Mouse (Mus musculus) embryonic facial prominence, embryonic 13.5 days (tissue): Measurements from ENCODE around the gene Mmp9. TPM values are rescaled to one million over a fixed set of nuclear protein-coding genes. Genes with fewer than 3 reads are reported as not detected.

Experiments
- ATAC-seq: fragments of 200-750 bp; cut with Nextera tagmentation; 2 replicates; pipeline ENCODE4 v1.8.0; 2017; ENCODE audit warnings: low read depth; ENCODE audit not compliant: insufficient number of reproducible peaks, insufficient read depth, low FRiP score, low TSS enrichment
- H3K27ac ChIP-seq: fragments of 300-500 bp; sonication (generic); 2 replicates; pipeline ENCODE4 v1.5.1; 2015; ENCODE audit warnings: moderate library complexity, mild to moderate bottlenecking, inconsistent platforms
- H3K27me3 ChIP-seq: fragments of 300-500 bp; sonication (generic); 2 replicates; pipeline ENCODE4 v1.6.1; 2015; ENCODE audit warnings: mild to moderate bottlenecking, inconsistent platforms
- H3K36me3 ChIP-seq: fragments of 300-500 bp; sonication (generic); 2 replicates; pipeline ENCODE4 v1.6.1; 2015; ENCODE audit warnings: mild to moderate bottlenecking, inconsistent platforms
- H3K4me1 ChIP-seq: fragments of 300-500 bp; sonication (generic); 2 replicates; pipeline ENCODE4 v1.6.1; 2015; ENCODE audit warnings: inconsistent platforms
- H3K4me2 ChIP-seq: fragments of 300-500 bp; sonication (generic); 2 replicates; pipeline ENCODE4 v1.6.1; 2015; ENCODE audit warnings: moderate library complexity, mild to moderate bottlenecking, inconsistent platforms
- H3K4me3 ChIP-seq: fragments of 300-500 bp; sonication (generic); 2 replicates; pipeline ENCODE4 v1.5.1; 2015; ENCODE audit warnings: mild to moderate bottlenecking, inconsistent platforms
- H3K9ac ChIP-seq: fragments of 300-500 bp; sonication (generic); 2 replicates; pipeline ENCODE4 v1.6.1; 2015; ENCODE audit warnings: mild to moderate bottlenecking, inconsistent platforms
- H3K9me3 ChIP-seq: fragments of 300-500 bp; sonication (generic); 2 replicates; pipeline ENCODE4 v1.6.1; 2016; ENCODE audit warnings: inconsistent platforms
- WGBS: fragments of 180-500 bp; shearing (Covaris S2); methylation state at CpG from one replicate; pipeline ENCODE4 v1.1.7; 2015; ENCODE audit warnings: mixed read lengths; 5-methylcytosine and 5-hydroxymethylcytosine counted together
- polyA plus RNA-seq: library from polyadenylated mRNA; unstranded; fragments of >200 nt; fragmentation: Nextera tagmentation; extraction: Ambion mirVana; gene quantifications from 2 replicates; pipeline ENCODE4 v1.2.1, GENCODE M21; 2015

The Mmp9 gene
- polyA plus RNA-seq, 1 experiment from 2014 or later: 16.6 TPM

- no peak; the same call in 1 of the 2 replicates for ATAC-seq
- Histone ChIP-seq H3K36me3 (no peaks in the 10 kb centered on the region), H3K9me3 (no peaks in the 10 kb centered on the region), H3K4me3 (peak overlapping the region; percentile 43), H3K27me3 (peaks cover 47% of the 10 kb centered on the region), H3K4me2 (peak overlapping the region; percentile 73), H3K9ac (peak overlapping the region; percentile 60), H3K4me1 (peaks cover 42% of the 10 kb centered on the region), H3K27ac (no peak overlapping the region)
- 2% methylated on average over 11 of the region's 11 CpGs for WGBS
These were observed 1.5 kb upstream of the Mmp9 start for GRCm38 (mm10) chr2:164939106-164939505.

- H3K4me3 ChIP-seq: no peak overlapping the region
- ATAC-seq: no peak
- no peak overlapping the region for H3K27ac ChIP-seq
- 19% methylated on average over 5 of the region's 5 CpGs for WGBS
- peaks cover 50% of the 10 kb centered on the region for H3K4me1 ChIP-seq
- H3K27me3 ChIP-seq: peaks cover 51% of the 10 kb centered on the region
- H3K36me3 ChIP-seq: no peaks in the 10 kb centered on the region
- H3K9ac ChIP-seq: no peak overlapping the region
- H3K4me2 ChIP-seq: no peak overlapping the region
- no peaks in the 10 kb centered on the region for H3K9me3 ChIP-seq
These were observed 2.2 kb downstream of the Mmp9 start for GRCm38 (mm10) chr2:164942692-164943290.

GRCm38 (mm10) chr2:164947506-164947905 lies 6.9 kb downstream of the Mmp9 start:
- 24% methylated on average over 4 of the region's 4 CpGs for WGBS
- H3K4me2 ChIP-seq: peak overlapping the region; percentile 55; the same call in 1 of the 2 replicates
- H3K9me3 ChIP-seq: no peaks in the 10 kb centered on the region
- H3K4me3 ChIP-seq: no peak overlapping the region
- peaks cover 34% of the 10 kb centered on the region for H3K4me1 ChIP-seq
- 0 out of 2 replicates have a peak, but pooled peaks have one; percentile 16 for ATAC-seq
- H3K9ac ChIP-seq: no peak overlapping the region
- peaks cover 67% of the 10 kb centered on the region for H3K27me3 ChIP-seq
- H3K36me3 ChIP-seq: no peaks in the 10 kb centered on the region
- H3K27ac ChIP-seq: peak overlapping the region; percentile 62; the same call in 1 of the 2 replicates

GRCm38 (mm10) chr2:164947930-164948329 lies 7.3 kb downstream of the Mmp9 start:
- peak overlapping the region; percentile 55 for H3K4me2 ChIP-seq
- WGBS: 3% methylated on average over 6 of the region's 7 CpGs
- 0 out of 2 replicates have a peak, but pooled peaks have one; percentile 29 for ATAC-seq

GRCm38 (mm10) chr2:164948962-164949361 lies 8.4 kb downstream of the Mmp9 start:
- Histone ChIP-seq H3K27ac (no peak overlapping the region), H3K9ac (0 out of 2 replicates have a peak overlapping the region, but pooled peaks have one; percentile 36), H3K27me3 (peaks cover 82% of the 10 kb centered on the region), H3K9me3 (no peaks in the 10 kb centered on the region), H3K4me2 (peak overlapping the region; percentile 55), H3K4me1 (peaks cover 38% of the 10 kb centered on the region), H3K4me3 (peak overlapping the region; percentile 32), H3K36me3 (no peaks in the 10 kb centered on the region)
- WGBS: 10% methylated on average over 25 of the region's 25 CpGs
- ATAC-seq: no peak

More at GRCm38 (mm10) chr2:164947930-164948329, 7.3 kb downstream of the Mmp9 start:
- H3K9me3 ChIP-seq: no peaks in the 10 kb centered on the region
- peak overlapping the region; percentile 62; the same call in 1 of the 2 replicates for H3K27ac ChIP-seq
- peaks cover 34% of the 10 kb centered on the region for H3K4me1 ChIP-seq
- peaks cover 71% of the 10 kb centered on the region for H3K27me3 ChIP-seq
- H3K9ac ChIP-seq: peak overlapping the region; percentile 49; the same call in 1 of the 2 replicates
- H3K36me3 ChIP-seq: no peaks in the 10 kb centered on the region
- H3K4me3 ChIP-seq: peak overlapping the region; percentile 32

GRCm38 (mm10) chr2:164950501-164950900 lies 9.9 kb downstream of the Mmp9 start:
- H3K27me3 ChIP-seq: peaks cover 92% of the 10 kb centered on the region
- no peaks in the 10 kb centered on the region for H3K9me3 ChIP-seq
- ATAC-seq: no peak
- H3K9ac ChIP-seq: no peak overlapping the region
- no peak overlapping the region for H3K4me3 ChIP-seq
- no peak overlapping the region for H3K27ac ChIP-seq
- WGBS: 28% methylated on average over 13 of the region's 13 CpGs
- H3K36me3 ChIP-seq: no peaks in the 10 kb centered on the region
- peak overlapping the region; percentile 55; the same call in 1 of the 2 replicates for H3K4me2 ChIP-seq
- H3K4me1 ChIP-seq: peaks cover 38% of the 10 kb centered on the region

DNA sequence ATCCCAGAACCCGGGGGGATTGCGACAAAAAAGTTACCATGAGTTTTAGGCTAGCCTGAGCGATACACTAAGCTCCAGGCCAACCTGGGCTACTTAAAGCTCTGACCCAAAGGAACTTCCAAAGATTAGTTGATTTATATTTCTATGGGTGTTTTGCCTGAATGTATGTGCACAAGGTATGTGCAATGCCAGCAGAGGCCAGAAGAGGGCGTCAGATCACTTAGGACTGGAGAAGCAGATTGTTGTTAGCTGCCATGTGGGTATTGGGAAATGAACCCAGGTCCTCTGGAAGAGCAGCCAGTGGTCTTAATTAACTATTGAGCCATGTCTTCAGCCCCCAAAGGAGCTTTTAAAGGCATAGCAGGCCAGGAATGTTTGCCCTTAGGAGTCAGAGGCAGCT lies 11.2 kb downstream of the Mmp9 start:
- peaks cover 85% of the 10 kb centered on the region for H3K27me3 ChIP-seq
- peaks cover 37% of the 10 kb centered on the region for H3K4me1 ChIP-seq
- no peak overlapping the region for H3K9ac ChIP-seq
- 78% methylated on average over 4 of the region's 4 CpGs for WGBS
- no peak overlapping the region for H3K4me2 ChIP-seq
- H3K36me3 ChIP-seq: no peaks in the 10 kb centered on the region
- ATAC-seq: no peak
- no peak overlapping the region for H3K27ac ChIP-seq
- no peaks in the 10 kb centered on the region for H3K9me3 ChIP-seq
- H3K4me3 ChIP-seq: no peak overlapping the region

GRCm38 (mm10) chr2:164952448-164952847 lies 11.9 kb downstream of the Mmp9 start:
- H3K27me3 ChIP-seq: peaks cover 83% of the 10 kb centered on the region
- 35% methylated on average over 13 of the region's 13 CpGs for WGBS
- H3K9ac ChIP-seq: no peak overlapping the region
- H3K36me3 ChIP-seq: no peaks in the 10 kb centered on the region
- no peak overlapping the region for H3K27ac ChIP-seq
- no peak overlapping the region for H3K4me2 ChIP-seq
- no peaks in the 10 kb centered on the region for H3K9me3 ChIP-seq
- H3K4me3 ChIP-seq: no peak overlapping the region
- ATAC-seq: no peak
- H3K4me1 ChIP-seq: peaks cover 32% of the 10 kb centered on the region

GRCm38 (mm10) chr2:164953224-164953623 lies 12.6 kb downstream of the Mmp9 start:
- Histone ChIP-seq H3K4me3 (0 out of 2 replicates have a peak overlapping the region, but pooled peaks have one; percentile 17), H3K4me2 (peak overlapping the region; percentile 32; the same call in 1 of the 2 replicates), H3K36me3 (no peaks in the 10 kb centered on the region), H3K9me3 (no peaks in the 10 kb centered on the region), H3K27ac (no peak overlapping the region), H3K9ac (peak overlapping the region; percentile 41; the same call in 1 of the 2 replicates), H3K27me3 (peaks cover 76% of the 10 kb centered on the region), H3K4me1 (peaks cover 25% of the 10 kb centered on the region)
- ATAC-seq: no peak
- under 1% methylated on average over 21 of the region's 21 CpGs for WGBS

DNA sequence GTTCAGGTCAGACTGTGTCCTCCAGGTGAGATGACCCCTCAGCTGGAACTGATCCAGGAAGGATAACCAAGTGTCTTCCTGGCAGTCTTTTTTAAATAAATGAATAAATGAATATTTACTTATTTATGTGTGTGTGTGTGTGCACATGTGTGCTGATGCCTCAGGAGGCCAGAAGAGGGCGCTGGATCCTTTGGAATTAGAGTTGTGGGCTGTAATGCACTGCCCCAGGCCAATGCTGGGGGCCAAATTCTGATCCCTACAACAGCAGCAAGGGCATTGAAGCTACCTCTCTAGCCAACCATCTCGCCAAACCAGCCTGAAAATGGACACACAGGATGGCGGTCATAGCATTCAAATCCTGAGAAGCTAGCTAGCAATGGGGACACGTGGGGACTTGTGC lies 15.1 kb downstream of the Mmp9 start:
- 62% methylated on average over 4 of the region's 4 CpGs for WGBS
- ATAC-seq: no peak
- Histone ChIP-seq H3K4me3 (no peak overlapping the region), H3K27ac (no peak overlapping the region), H3K9me3 (no peaks in the 10 kb centered on the region), H3K9ac (no peak overlapping the region), H3K4me2 (no peak overlapping the region), H3K4me1 (peaks cover 15% of the 10 kb centered on the region), H3K27me3 (peaks cover 55% of the 10 kb centered on the region), H3K36me3 (no peaks in the 10 kb centered on the region)

GRCm38 (mm10) chr2:164956195-164956594 lies 15.6 kb downstream of the Mmp9 start:
- ATAC-seq: no peak
- H3K4me3 ChIP-seq: no peak overlapping the region
- no peaks in the 10 kb centered on the region for H3K36me3 ChIP-seq
- H3K4me2 ChIP-seq: no peak overlapping the region
- 48% methylated on average over 5 of the region's 5 CpGs for WGBS
- 0 out of 2 replicates have a peak overlapping the region, but pooled peaks have one; percentile 16 for H3K9ac ChIP-seq
- H3K4me1 ChIP-seq: peaks cover 19% of the 10 kb centered on the region
- peaks cover 52% of the 10 kb centered on the region for H3K27me3 ChIP-seq
- H3K9me3 ChIP-seq: no peaks in the 10 kb centered on the region
- H3K27ac ChIP-seq: no peak overlapping the region
